Mouse (Mus musculus): ENCODE results near the gene Ptch2. TPM values are rescaled to one million over a fixed set of nuclear protein-coding genes. Genes with fewer than 3 reads are reported as not detected.

Gene Ptch2
- polyA plus RNA-seq, 1 experiment from 2014 or later: 1.6 TPM

DNA sequence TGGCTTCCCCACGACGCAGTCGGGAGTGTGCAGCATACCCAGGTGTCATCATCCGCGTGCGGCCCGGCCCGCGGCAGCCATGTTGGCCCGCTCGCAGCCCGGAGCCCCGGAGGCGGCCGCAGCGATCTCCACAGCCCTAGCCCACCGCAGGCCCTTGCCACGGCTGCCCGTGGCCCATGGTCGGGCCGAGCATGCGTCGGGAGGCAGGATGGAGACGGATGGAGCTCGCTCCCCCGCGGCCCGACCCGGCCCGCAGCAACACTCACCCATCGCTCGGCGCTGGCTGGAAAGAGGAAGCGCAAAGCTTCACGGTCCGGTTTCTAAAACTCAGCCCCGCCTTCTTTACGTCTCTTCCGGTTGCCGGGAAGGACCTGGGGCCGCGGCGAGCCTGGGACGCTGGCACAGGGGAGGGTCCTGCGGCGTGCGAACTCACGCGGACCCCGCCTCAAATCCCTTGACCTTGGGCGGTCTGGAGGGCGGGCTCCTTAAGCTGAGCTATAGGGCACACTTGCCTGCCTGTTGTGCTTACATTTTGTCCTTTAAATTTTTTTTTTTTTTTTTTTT, 60.0 kb downstream of the Ptch2 start, which contains the start of gene Rps8:
TSS of gene Rps8 (minus strand) at position 452 of the 564 bp plus-strand sequence.
- Histone ChIP-seq H3K27ac (peak within 1 kb of the TSS; percentile 87), H3K9ac (peak within 1 kb of the TSS; percentile 98), H3K4me1 (replicated peaks) (peaks cover 30% of the 10 kb centered on the region), H3K27me3 (no peaks in the 10 kb centered on the region), H3K4me3 (peak within 1 kb of the TSS; percentile 90), H3K36me3 (peaks cover 47% of the 10 kb centered on the region), H3K4me2 (peak within 1 kb of the TSS; percentile 76), H3K9me3 (replicated peaks) (no peaks in the 10 kb centered on the region)
- 0% methylated on average over 52 of the region's 52 CpGs for WGBS
- peak; percentile 92 for ATAC-seq (replicated peaks; ENCODE audit: insufficient number of reproducible peaks, insufficient read depth, low FRiP score, low read depth)

GRCm38 (mm10) chr4:117156372-117156771, 60.5 kb downstream of the Ptch2 start:
- ATAC-seq (replicated peaks; ENCODE audit: insufficient number of reproducible peaks, insufficient read depth, low FRiP score, low read depth): no peak
- Histone ChIP-seq H3K9ac (peak overlapping the region; percentile 48), H3K9me3 (replicated peaks) (no peaks in the 10 kb centered on the region), H3K4me2 (peak overlapping the region; percentile 76), H3K4me3 (peak overlapping the region; percentile 90), H3K4me1 (replicated peaks) (peaks cover 30% of the 10 kb centered on the region), H3K27me3 (no peaks in the 10 kb centered on the region), H3K36me3 (peaks cover 47% of the 10 kb centered on the region), H3K27ac (peak overlapping the region; percentile 87)
- 26% methylated on average over 6 of the region's 6 CpGs for WGBS

DNA sequence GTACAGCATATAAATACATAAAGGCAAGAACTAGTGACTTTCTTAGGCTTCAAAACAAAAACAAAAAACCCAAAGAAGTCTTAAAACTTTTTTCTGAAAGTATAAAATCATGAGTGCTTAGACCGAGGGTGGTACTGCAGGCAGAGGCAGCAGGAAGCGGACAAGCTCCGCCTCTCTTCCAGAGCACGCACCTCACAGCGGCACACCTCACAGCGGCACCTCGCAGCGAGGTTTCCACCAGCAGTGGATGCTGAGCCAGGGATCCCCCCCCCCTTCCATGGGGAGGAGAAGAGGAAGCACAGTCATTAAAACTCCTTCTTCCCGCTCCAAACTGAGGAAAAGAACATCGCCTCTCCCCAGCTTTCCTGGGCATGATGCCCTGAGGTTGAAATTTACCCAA, 63.8 kb downstream of the Ptch2 start:
- H3K4me3 ChIP-seq: no peak overlapping the region
- peaks cover 5% of the 10 kb centered on the region for H3K4me1 ChIP-seq (replicated peaks)
- no peak for ATAC-seq (replicated peaks; ENCODE audit: insufficient number of reproducible peaks, insufficient read depth, low FRiP score, low read depth)
- H3K9me3 ChIP-seq (replicated peaks): no peaks in the 10 kb centered on the region
- no peak overlapping the region for H3K27ac ChIP-seq
- H3K4me2 ChIP-seq: no peak overlapping the region
- WGBS: 85% methylated on average over 10 of the region's 10 CpGs
- H3K9ac ChIP-seq: no peak overlapping the region
- peaks cover 47% of the 10 kb centered on the region for H3K36me3 ChIP-seq
- H3K27me3 ChIP-seq: no peaks in the 10 kb centered on the region

DNA sequence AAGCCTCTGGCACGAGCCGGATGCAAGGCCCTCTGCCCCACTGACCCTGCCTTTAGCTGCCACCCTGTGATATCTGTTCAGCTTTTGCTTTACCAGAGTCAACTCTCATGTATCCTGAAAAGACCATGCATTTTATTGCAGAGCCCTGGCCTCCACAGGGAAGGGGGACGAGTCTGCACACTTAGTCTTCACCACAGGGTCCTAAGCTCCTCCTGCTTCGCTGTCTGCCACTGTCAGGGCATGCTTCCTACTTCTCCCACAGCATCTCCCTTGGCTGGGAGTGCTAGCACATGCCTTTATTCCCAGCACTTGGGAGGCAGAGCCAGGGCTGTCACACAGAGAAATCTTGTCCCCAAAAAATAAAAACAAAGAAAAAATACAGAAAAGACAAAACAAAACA, 65.3 kb downstream of the Ptch2 start:
- H3K4me2 ChIP-seq: no peak overlapping the region
- no peaks in the 10 kb centered on the region for H3K9me3 ChIP-seq (replicated peaks)
- no peak for ATAC-seq (replicated peaks; ENCODE audit: insufficient number of reproducible peaks, insufficient read depth, low FRiP score, low read depth)
- no peak overlapping the region for H3K9ac ChIP-seq
- peaks cover 62% of the 10 kb centered on the region for H3K36me3 ChIP-seq
- H3K27ac ChIP-seq: no peak overlapping the region
- no peaks in the 10 kb centered on the region for H3K27me3 ChIP-seq
- 73% methylated on average over 4 of the region's 4 CpGs for WGBS
- no peaks in the 10 kb centered on the region for H3K4me1 ChIP-seq (replicated peaks)
- no peak overlapping the region for H3K4me3 ChIP-seq

Small RNA genes within 50 kb of the gene (microRNA-seq; reads per million reads assigned to microRNA genes)
- not detected for gene Gm22398

Other genes starting within 250 kb of the Ptch2 start
- 0.42 and 0.60 TPM in 2 replicates for gene Zswim5, start 218.7 kb upstream of the Ptch2 start, polyA plus RNA-seq (2015; fragmentation: Nextera tagmentation; extraction: Ambion mirVana)
- 82.5 and 92.9 TPM in 2 replicates for gene Urod, start 101.7 kb upstream of the Ptch2 start, polyA plus RNA-seq (2015; fragmentation: Nextera tagmentation; extraction: Ambion mirVana)
- 5.5 and 8.3 TPM in 2 replicates for gene Hectd3, start 100.8 kb upstream of the Ptch2 start, polyA plus RNA-seq (2015; fragmentation: Nextera tagmentation; extraction: Ambion mirVana)
- 19.8 and 24.6 TPM in 2 replicates for gene Eif2b3, start 76.7 kb upstream of the Ptch2 start, polyA plus RNA-seq (2015; fragmentation: Nextera tagmentation; extraction: Ambion mirVana)
- gene Btbd19, start 29.6 kb downstream of the Ptch2 start, polyA plus RNA-seq (2015; fragmentation: Nextera tagmentation; extraction: Ambion mirVana): 2.3 and 4.5 TPM in 2 replicates
- 0.24 TPM in 1 of 2 replicates, not detected in the other for gene Tctex1d4, start 30.7 kb downstream of the Ptch2 start, polyA plus RNA-seq (2015; fragmentation: Nextera tagmentation; extraction: Ambion mirVana)
- gene Plk3, start 37.9 kb downstream of the Ptch2 start, polyA plus RNA-seq (2015; fragmentation: Nextera tagmentation; extraction: Ambion mirVana): 1.8 and 2.5 TPM in 2 replicates
- 538 and 545 TPM in 2 replicates for gene Rps8, start 60.2 kb downstream of the Ptch2 start, polyA plus RNA-seq (2015; fragmentation: Nextera tagmentation; extraction: Ambion mirVana)
- 36.4 and 39.7 TPM in 2 replicates for gene Kif2c, start 86.6 kb downstream of the Ptch2 start, polyA plus RNA-seq (2015; fragmentation: Nextera tagmentation; extraction: Ambion mirVana)
- 31.1 and 34.5 TPM in 2 replicates for gene Tmem53, start 155.9 kb downstream of the Ptch2 start, polyA plus RNA-seq (2015; fragmentation: Nextera tagmentation; extraction: Ambion mirVana)
- 0.64 and 0.86 TPM in 2 replicates for gene Armh1, start 156.1 kb downstream of the Ptch2 start, polyA plus RNA-seq (2015; fragmentation: Nextera tagmentation; extraction: Ambion mirVana)